Mouse (Mus musculus) naive thymus-derived CD4-positive, alpha-beta T cell, adult 2 months (primary cell): ENCODE measurements at regions not wholly inside any gene's neighbourhood (a gene's known extent, or its start where the extent isn't known, plus 50 kb on each side); places are given as distances from the start of the nearest gene placed in this dataset.
A peak's percentile ranks its signal among the peaks of the same experiment; 100 is the strongest.

Experiments
- DNase-seq: peaks from one replicate; pipeline ENCODE4 v3.0.0-alpha.2; 2011; ENCODE audit warnings: low read depth

DNA sequence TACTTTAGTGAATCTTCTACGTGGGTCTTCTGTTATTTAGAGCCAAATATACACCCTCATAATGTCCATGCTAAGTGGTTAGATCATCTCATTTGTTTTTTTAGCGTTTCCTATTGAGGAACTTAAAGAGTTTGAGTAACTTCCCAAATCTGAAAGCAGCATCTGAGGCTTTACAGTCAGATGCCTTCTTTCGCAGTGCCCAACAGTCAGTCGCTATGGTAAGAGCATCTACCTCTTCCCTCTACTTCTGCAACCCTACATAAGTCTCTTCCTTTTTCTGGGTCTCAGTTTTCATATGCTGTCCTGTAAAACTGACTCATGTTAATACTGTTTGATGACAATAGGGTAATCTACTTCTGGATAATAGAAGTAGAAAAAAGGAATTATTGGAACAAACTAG lies 146.8 kb downstream of the Ktn1 start:
- no peak for DNase-seq

- no peak for DNase-seq
Observed at GRCm38 (mm10) chr14:47798203-47798602, 150.0 kb downstream of the Ktn1 start.

DNA sequence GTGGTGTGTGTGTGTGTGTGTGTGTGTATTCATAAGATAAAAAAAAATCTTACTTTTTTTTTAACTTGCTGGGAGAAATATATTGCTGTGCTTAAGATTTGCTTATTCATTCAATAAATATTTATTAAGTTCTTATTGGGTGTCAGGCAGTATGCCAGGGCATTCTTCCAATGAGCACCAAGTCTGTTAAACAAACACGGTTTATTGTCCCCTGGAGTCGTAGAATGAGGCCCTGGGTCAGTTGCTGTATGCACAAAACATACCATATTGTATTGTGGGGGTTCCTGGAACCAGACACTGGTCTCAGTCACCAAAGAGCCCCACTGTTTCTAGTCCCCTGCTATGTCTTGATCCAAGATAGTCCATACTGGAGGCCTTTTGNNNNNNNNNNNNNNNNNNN lies 151.3 kb downstream of the Ktn1 start:
- DNase-seq = no peak

DNA sequence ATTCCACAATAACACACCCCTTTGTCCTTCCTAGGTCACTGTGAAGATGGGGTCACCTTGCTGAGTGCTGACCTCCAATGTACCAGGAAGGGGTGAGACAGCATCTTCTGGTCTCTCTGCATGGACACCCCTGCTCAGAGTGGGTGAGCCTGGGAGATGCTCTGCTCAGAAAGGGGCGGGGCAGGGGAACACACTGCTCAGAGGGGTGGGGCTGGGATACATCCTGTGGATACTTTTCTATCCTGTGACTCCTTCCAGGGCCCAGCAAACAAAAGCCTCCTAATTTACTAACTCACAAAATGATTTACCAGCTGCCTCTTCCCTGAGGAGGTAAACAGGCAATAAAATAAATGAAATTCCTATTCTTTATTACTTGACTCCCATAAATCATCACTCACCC lies 157.0 kb downstream of the Ktn1 start:
- DNase-seq = no peak

- DNase-seq = no peak
Observed at GRCm38 (mm10) chr14:47805771-47806535, 157.7 kb downstream of the Ktn1 start.

DNA sequence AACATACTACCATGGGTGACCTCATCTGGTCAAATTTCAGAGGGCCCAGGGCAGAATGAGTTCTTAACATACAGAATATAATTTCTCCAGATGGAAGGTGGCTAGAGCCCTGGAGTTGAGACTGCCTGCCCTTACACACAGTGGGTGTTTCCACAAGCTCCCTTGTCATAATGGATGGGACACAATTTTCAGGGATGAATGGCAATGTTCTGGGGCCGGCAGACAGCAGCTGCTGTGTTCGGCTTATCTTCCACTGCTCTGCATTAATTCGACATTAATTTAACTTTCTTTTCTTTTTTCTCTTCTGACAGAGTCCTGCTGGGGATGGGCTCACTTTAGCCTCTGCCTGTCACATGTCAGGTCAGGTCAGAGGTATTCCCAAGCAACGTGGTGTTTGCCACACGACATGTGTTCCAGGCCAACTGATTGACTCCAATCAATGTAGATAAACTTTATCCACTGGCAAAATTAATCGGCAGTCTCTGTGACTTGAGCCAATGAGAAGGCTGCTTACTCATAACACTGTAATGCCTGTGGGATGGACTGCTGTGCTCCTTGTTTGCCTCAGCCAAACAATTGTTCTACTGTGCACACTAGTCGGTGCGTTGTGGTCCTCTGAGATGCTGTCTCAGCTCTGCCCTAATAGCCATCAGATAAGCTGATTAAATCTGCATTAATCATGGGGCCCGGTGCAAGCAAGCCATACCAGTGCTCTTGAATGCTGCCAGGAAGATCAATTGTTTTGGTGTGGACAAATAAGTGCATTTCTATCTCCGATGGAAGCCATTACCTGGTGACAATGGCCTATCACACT lies 160.1 kb downstream of the Ktn1 start:
- no peak for DNase-seq

DNA sequence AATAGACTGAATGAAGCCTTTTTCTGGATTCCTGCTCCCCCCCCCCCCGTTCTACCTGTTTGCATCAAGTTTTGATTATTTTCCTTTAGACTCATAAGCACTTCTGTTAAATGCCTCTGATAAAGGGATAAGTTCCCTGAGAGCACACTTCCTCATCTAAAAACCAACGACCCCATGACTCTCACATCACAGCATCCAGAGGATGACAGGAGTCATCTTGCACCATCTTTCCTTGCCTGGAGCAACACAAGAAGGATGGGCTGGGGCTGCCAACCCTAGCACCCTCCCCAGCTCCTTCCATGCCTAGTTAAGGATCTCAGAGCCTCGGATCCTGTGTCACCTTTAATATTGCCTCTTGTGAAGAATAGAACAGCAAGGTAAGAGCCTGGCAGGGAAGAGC lies 170.0 kb downstream of the Ktn1 start:
- DNase-seq = no peak

- DNase-seq = no peak
Observed at GRCm38 (mm10) chr14:47818641-47819040, 170.4 kb downstream of the Ktn1 start.

DNA sequence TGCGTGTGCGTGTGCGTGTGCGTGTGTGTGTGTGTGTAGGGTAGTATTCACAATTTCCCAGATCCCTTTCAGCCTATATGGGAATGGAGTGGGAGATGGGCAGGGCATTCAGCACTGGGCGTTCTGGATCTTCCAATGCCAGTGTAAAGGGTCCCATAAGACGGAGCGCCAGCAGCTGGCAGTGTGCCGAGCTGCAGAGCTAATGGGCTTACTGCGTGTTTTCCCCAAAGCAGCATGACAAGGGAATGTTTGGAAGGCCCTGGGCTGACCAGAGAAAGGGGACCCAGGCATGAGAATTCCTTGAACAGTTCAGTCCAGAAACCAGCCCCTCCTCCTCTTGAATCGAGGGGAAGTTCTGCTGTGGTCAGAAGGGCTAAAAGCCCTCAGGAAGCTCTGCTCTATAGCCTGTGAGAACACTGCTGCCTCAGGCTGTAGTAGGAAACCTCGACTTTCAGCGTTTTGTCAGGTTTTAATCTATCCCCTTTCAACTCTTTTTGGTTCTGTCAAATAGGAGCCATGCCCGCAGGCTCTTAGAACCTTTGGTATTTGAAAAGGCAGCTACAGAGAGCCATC lies 172.4 kb downstream of the Ktn1 start:
- DNase-seq = no peak

DNA sequence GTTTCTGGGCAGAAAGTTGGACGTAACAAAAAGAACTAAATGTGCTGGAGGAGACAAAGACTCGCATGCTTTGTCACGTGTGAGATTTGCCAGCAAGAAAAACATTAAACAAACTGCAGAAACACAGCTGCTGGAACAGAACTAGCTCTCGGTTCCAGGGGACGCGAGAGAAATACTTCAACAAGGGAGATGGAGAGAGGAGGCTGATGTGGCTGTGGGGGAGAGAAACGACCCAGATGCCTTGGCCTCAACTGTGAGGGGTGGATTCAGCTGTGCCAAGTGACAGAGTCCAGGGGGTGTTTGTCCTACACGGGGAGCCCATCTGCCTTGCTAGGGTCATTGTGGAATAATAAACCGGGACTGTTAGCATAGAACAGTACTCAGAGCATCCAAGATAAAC lies 174.9 kb downstream of the Ktn1 start:
- no peak for DNase-seq

- peak; percentile 1 for DNase-seq
Observed at GRCm38 (mm10) chr14:47823696-47824095, 175.4 kb downstream of the Ktn1 start.

GRCm38 (mm10) chr14:47825446-47825956 lies 177.3 kb downstream of the Ktn1 start:
- no peak for DNase-seq

DNA sequence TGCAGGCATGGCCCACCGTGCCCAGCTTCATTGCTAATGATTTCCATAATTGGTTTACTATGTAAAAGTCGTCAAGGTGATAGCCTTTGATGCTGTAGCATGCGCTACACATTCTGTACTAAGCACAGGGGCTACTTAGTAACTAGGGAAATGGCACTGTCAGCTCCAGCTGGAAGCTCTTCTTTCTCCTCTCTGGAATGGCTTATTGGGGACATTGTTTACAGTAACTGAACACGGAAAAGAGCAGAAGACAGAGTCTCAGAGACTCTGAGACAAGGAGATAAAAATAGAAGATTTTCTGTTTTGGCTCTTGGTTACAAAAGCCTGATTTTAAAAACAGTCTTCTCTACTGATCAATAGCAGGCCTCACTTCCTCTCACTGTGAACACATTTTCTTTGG lies 178.3 kb downstream of the Ktn1 start:
- no peak for DNase-seq

DNA sequence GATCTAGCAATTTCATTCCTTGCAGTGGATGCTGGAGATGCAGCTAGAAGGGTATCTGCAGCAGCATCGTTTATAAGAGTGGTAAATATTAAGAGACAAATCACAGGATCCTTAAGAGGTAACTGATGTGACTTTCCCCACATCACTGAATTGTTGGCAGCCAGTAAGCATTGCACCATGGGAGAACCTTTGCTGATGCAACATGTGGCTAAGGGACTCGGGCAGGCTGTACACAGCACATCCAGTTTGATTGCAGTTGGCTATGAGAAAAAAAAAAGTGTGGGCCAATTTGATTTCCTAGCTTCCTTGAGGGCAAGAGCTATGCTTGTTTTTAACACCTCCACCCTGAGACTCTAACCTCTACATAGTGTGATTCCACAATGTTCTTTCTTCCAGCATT lies 179.4 kb downstream of the Ktn1 start:
- DNase-seq = no peak

GRCm38 (mm10) chr14:47833696-47834095 lies 185.4 kb downstream of the Ktn1 start:
- DNase-seq = no peak

- DNase-seq = no peak
Observed at GRCm38 (mm10) chr14:47835408-47835807, 187.2 kb downstream of the Ktn1 start.

DNA sequence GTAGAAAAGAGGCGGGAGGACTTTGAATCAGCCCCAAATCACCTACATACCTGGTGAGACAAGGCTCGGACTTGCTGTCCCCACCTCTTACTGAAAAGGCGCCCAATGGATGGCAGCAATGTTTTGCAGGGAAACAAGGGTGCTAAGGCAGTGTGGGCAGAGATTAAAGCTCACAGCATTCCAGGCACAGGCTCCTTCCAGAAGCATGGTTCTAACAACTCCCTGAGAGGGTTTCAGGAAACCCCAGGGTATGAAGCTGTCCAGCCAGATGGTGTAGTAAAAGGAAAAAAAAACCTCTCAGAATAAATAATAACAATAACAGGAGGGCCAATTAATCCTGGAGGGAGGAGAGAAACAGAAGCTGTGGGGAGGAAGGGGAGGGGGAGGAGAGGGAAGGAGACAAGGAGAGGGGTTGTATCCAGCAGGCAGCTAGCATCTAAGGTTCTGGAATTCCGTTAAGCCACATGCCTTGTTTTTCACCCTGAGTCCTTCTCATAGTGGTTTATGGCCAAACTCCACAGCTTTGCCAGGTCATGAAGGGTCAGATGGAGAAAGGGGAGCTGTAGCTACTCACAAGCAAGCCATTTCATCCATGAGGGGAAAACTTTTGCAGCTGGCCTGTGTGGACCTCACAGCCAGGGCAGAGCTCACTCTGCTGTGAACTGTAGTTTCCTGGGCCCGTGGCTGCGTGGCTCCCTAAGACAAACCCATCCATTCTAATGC lies 191.4 kb downstream of the Ktn1 start:
- no peak for DNase-seq

GRCm38 (mm10) chr14:47844366-47844765 lies 196.1 kb downstream of the Ktn1 start:
- no peak for DNase-seq

DNA sequence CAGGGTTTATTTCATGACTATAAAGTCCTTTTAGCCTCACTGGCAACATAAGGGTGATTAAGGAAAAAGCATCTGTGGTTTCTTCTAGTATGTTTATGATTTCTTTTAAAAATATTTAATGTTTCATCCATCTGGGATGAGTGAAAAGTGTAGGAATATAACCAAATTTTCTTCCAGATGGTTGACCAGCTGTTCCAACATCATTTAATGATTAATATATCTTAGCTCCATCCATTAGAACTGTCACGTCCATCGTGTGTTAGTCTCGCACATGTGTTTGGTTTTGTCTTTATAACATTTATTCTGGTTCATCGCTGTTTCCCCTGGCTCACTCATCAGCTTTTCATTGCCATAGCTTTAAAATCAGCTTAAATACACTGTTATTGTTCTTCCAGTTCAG lies 200.6 kb downstream of the Ktn1 start:
- no peak for DNase-seq

DNA sequence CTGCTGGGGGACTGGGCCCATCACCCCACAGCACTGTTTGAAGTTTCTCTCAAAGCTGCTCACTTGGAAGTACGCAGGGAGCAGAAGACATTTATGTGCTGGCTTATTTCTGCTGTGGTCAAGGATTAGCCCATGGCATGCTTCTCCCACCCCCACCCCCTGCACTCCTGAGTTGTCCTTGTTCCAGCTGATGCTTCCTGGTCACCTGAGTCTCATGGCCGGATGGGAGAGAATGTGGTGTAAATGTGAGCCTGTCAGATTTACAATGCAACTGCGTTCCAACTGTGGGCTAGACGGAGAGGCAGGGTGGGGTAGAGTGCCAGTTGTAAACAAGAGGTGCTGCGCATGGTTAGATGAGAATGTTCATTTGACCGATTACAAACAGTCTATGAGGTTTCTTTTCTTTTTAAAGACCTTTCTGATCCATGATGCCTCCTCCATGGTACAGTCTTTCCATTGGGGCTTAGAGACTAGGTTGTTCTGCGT lies 208.1 kb downstream of the Ktn1 start:
- DNase-seq = no peak

DNA sequence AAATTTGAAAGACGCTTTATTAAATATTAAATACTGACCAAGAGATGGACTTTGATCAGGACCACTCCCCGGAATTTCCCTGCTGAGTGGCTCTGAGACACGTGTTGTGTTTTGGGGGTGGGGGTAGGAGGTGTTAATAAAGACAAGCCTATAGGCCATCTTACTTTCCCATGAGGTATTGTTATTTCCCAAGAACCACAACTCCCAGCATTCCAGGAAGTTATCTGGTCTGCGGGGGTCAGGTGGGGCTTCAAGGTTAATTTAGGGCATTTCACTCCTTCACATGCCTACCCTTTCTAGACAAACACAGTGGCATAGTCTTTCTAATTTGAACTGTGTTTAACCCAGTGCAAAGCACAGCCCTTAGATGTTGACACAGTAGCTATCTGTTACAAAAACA lies 209.0 kb downstream of the Ktn1 start:
- DNase-seq = no peak
